Mouse (Mus musculus): ENCODE data around the gene Prtn3. TPM values are rescaled to one million over a fixed set of nuclear protein-coding genes. Genes with fewer than 3 reads are reported as not detected.
A peak's percentile ranks its signal among the peaks of the same experiment; 100 is the strongest.

The Prtn3 gene
- polyA plus RNA-seq, 1 experiment from 2014 or later, result 3.5 TPM

DNA sequence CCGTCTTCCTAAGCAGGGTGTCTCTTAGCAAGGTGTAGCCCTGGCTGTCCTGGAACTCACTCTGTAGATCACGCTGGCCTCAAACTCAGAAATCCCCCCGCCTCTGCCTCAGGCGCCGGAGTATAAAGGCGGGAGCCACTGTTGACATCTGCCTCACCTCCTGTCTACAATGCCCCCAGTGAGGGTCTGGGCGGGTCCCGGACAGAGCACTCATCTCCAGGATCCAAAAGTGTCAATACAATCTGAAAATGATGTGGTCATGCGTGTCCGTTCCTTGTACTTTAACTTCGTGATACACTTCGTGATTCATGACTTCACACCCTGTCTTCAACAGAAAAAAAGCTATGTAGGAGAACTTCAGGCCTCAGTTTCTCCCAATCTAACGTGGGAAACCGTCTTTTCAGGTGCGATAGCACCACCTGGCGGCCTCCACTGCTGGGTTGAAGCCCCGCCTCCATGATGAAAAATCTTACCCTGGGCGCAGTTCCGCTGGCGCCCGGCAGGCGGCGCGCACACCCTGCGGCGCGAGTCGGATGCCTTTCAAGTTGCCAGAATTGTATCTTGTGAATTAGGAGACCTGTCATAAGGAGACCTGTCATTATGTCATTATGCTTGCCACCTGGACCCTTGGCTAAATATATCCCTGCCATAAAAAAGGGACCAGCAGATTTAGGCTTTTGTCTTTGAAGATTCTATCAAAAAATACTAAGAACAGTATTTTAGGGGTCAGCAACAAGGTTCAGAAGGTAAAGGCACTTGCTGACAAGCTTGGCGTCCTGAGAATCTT lies 50.9 kb downstream of the Prtn3 start:
- Histone ChIP-seq H3K36me3 (ENCODE audit: insufficient read depth) (no peaks in the 10 kb centered on the region), H3K4me3 (ENCODE audit: low read depth, low read length) (peak overlapping the region; percentile 94; the same call in 1 of the 2 replicates), H3K9me3 (ENCODE audit: low read depth, low read length) (no peaks in the 10 kb centered on the region), H3K27me3 (ENCODE audit: insufficient read depth, low read length) (peaks cover 33% of the 10 kb centered on the region), H3K9ac (no peak overlapping the region), H3K4me2 (peak overlapping the region; percentile 98), H3K27ac (ENCODE audit: low read depth) (no peak overlapping the region), H3K4me1 (ENCODE audit: insufficient read depth) (peaks cover 8% of the 10 kb centered on the region)
- 11% methylated on average over 29 of the region's 29 CpGs for WGBS
- DNase-seq, result peak; percentile 95
- ATAC-seq (ENCODE audit: insufficient read depth), result no peak; the same call in 1 of the 2 replicates
- peak; percentile 100 for TF ChIP-seq CTCF (IDR thresholded peaks at IDR 0.05; ENCODE audit: low read depth)

GRCm38 (mm10) chr10:79925785-79926490 lies 51.7 kb downstream of the Prtn3 start:
- TF ChIP-seq CTCF (IDR thresholded peaks at IDR 0.05; ENCODE audit: low read depth), result no peak
- DNase-seq (peak; percentile 42), ATAC-seq (ENCODE audit: insufficient read depth) (peak; percentile 2; the same call in 1 of the 2 replicates)
- Histone ChIP-seq H3K4me3 (ENCODE audit: low read depth, low read length) (peak overlapping the region; percentile 94), H3K27me3 (ENCODE audit: insufficient read depth, low read length) (peaks cover 25% of the 10 kb centered on the region), H3K4me1 (ENCODE audit: insufficient read depth) (peaks cover 8% of the 10 kb centered on the region), H3K27ac (ENCODE audit: low read depth) (no peak overlapping the region), H3K36me3 (ENCODE audit: insufficient read depth) (peaks cover 4% of the 10 kb centered on the region; the same call in 1 of the 2 replicates), H3K9ac (peak overlapping the region; percentile 64), H3K4me2 (peak overlapping the region; percentile 98), H3K9me3 (ENCODE audit: low read depth, low read length) (no peaks in the 10 kb centered on the region)
- WGBS, result 7% methylated on average over 15 of the region's 15 CpGs

DNA sequence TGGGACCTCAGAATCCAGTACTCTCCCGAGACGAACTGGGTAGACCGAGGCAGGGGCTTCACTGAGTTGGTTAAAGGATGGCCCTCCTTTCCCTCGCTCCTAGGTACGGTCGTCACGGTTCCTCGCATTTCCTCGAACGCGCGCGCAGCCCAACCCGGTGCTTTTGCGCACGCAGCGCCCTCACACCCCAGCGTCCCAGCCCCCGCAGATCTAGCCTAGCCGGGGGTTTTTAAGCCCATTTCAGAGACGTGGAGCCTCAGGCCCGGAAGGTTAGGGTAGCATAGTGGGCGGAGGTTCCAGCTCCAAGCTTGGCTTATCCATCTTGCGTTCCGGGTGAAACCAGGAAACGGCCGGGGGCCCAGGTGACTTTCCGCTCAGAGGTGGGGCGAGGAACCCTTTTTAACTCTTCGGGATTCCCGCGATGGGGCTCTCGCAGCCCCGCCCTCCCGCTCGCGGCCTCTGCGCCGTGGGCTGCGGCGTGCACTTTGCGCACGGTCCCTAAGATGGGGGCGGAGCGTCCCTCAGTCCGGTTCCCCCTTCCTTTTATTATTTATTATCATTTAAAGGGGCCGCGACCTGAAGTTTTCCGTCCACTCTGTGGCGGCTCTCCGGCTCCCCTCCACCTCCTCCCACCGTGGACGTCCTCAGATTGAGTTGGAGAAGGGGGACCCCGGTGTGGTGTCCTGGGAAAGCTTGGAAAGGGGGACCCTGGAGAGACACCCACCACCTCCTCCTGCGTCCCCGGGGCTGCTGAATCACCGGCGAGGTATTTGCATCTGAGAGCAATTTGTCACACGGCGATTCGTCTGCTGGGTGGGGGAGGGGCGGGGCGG lies 52.4 kb downstream of the Prtn3 start, which contains the start of gene Arid3a:
Gene Arid3a (plus strand): TSS at position 553 of the 833 bp plus-strand sequence.
- no peaks in the 10 kb centered on the region for H3K9me3 ChIP-seq (ENCODE audit: low read depth, low read length)
- peak within 1 kb of the TSS; percentile 98 for H3K4me2 ChIP-seq
- H3K4me3 ChIP-seq (ENCODE audit: low read depth, low read length), result peak within 1 kb of the TSS; percentile 94
- DNase-seq (peak; percentile 96), ATAC-seq (ENCODE audit: insufficient read depth) (peak; percentile 68)
- WGBS, result under 1% methylated on average over 63 of the region's 63 CpGs
- peak within 1 kb of the TSS; percentile 87 for H3K9ac ChIP-seq
- peak within 1 kb of the TSS; percentile 97 for H3K27ac ChIP-seq (ENCODE audit: low read depth)
- peaks cover 12% of the 10 kb centered on the region for H3K36me3 ChIP-seq (ENCODE audit: insufficient read depth)
- H3K4me1 ChIP-seq (ENCODE audit: insufficient read depth), result peaks cover 8% of the 10 kb centered on the region
- peaks cover 18% of the 10 kb centered on the region for H3K27me3 ChIP-seq (ENCODE audit: insufficient read depth, low read length)
- TF ChIP-seq CTCF (IDR thresholded peaks at IDR 0.05; ENCODE audit: low read depth), result no peak

- peak; percentile 36 for ATAC-seq (ENCODE audit: insufficient read depth)
- peaks cover 13% of the 10 kb centered on the region for H3K4me1 ChIP-seq (ENCODE audit: insufficient read depth)
- peak; percentile 51 for TF ChIP-seq CTCF (IDR thresholded peaks at IDR 0.05; ENCODE audit: low read depth)
Observed at GRCm38 (mm10) chr10:79927324-79928029, 53.2 kb downstream of the Prtn3 start.

GRCm38 (mm10) chr10:79928030-79928694 lies 53.9 kb downstream of the Prtn3 start:
- Histone ChIP-seq H3K27me3 (ENCODE audit: insufficient read depth, low read length) (peaks cover 3% of the 10 kb centered on the region; the same call in 1 of the 2 replicates), H3K4me3 (ENCODE audit: low read depth, low read length) (peak overlapping the region; percentile 94), H3K4me1 (ENCODE audit: insufficient read depth) (peaks cover 19% of the 10 kb centered on the region), H3K4me2 (peak overlapping the region; percentile 98), H3K9me3 (ENCODE audit: low read depth, low read length) (no peaks in the 10 kb centered on the region), H3K36me3 (ENCODE audit: insufficient read depth) (peaks cover 25% of the 10 kb centered on the region), H3K27ac (ENCODE audit: low read depth) (peak overlapping the region; percentile 97), H3K9ac (peak overlapping the region; percentile 87)
- ATAC-seq (ENCODE audit: insufficient read depth) (no peak), DNase-seq (peak; percentile 73)
- no peak for TF ChIP-seq CTCF (IDR thresholded peaks at IDR 0.05; ENCODE audit: low read depth)
- WGBS, result 1% methylated on average over 29 of the region's 29 CpGs

More at GRCm38 (mm10) chr10:79927324-79928029, 53.2 kb downstream of the Prtn3 start:
- peak overlapping the region; percentile 94 for H3K4me3 ChIP-seq (ENCODE audit: low read depth, low read length)
- H3K4me2 ChIP-seq, result peak overlapping the region; percentile 98
- peak; percentile 80 for DNase-seq
- H3K27ac ChIP-seq (ENCODE audit: low read depth), result peak overlapping the region; percentile 97
- whole genome bisulfite sequencing, result under 1% methylated on average over 54 of the region's 54 CpGs
- H3K27me3 ChIP-seq (ENCODE audit: insufficient read depth, low read length), result peaks cover 10% of the 10 kb centered on the region
- H3K9me3 ChIP-seq (ENCODE audit: low read depth, low read length), result no peaks in the 10 kb centered on the region
- peak overlapping the region; percentile 87 for H3K9ac ChIP-seq
- H3K36me3 ChIP-seq (ENCODE audit: insufficient read depth), result peaks cover 20% of the 10 kb centered on the region

All from lung, embryonic 14.5 days (tissue).